Mouse (Mus musculus) left cerebral cortex, adult 8-10 months (tissue): Measurements from ENCODE around the gene Ttc22. TPM values are rescaled to one million over a fixed set of nuclear protein-coding genes. Genes with fewer than 3 reads are reported as not detected.

ENCODE experiments used
- DNase-seq, 2 experiments: peaks; one replicate each; pipeline ENCODE4 v3.0.0; 2022; ENCODE audit warnings: low spot score in 2 of 2
- total RNA-seq, 4 experiments: library from RNA; stranded (reverse); gene quantifications; 2 replicates each; pipeline ENCODE4 v1.2.4; 2022

The Ttc22 gene
- total RNA-seq, 4 experiments from 2014 or later = 0.68 to 1.0 (median 0.82) TPM

DNA sequence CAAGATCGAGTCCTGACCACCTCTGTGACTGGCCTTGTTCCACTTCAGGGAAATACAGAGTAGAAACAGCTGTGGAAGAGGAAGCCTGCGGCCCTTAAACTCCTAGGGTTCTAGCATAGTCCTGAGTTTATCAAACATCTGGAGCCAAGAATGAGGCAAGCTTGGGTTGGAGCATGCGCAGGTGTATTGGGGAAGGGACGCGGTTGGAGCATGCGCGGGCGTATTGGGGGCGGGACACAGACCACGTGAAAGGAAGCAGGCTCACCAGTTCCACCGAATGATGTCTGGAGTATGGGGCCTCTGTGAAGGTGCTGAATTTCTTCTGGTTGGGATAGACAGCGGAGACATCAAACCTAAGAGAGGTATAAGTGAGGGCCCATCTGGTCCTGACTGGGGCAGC, 6.6 kb upstream of the Ttc22 start:
- DNase-seq = no peak

DNA sequence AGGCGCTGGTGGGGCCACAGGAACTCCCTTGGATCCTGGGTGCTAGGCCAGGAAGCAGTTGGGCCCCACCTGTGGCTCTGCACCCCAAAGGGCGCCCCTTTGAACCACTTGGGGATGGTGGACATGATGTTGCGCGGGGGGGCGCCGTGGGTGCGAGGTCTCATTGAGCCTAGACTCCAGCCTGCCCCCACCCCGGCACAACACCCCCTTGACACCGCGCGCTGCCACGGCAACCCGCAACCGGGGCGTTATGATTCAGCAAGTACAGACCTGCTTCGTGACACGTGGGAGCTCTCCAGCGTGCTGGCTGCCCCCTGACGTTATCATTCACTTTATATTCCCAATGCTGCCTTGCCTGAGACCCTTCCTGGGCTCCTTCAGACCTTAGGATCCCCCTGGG, 5.2 kb upstream of the Ttc22 start, which contains the start of gene Lexm:
Gene Lexm, minus strand, starts transcription at position 186 of the 400 bp plus-strand sequence.
- DNase-seq = no peak

DNA sequence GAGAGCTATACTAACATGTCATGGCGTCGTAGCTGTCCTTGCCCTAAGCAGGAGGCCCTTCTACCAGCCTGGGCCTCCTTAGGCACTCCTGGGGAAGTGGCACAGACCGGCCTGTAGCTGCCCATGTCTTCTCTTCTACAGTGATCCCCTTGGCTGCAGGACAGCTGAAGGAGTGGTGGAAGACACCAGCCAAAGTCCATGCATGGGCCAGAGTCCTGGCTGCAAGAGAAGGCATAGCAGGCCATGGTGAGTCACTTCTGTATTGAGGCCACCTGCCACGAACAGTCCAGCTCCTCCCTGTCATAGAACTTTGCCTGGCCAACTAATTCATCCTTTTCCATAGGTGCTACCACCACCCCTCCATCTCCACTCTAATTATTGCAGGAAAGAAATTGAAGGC, 3.3 kb upstream of the Ttc22 start:
- DNase-seq = no peak

DNA sequence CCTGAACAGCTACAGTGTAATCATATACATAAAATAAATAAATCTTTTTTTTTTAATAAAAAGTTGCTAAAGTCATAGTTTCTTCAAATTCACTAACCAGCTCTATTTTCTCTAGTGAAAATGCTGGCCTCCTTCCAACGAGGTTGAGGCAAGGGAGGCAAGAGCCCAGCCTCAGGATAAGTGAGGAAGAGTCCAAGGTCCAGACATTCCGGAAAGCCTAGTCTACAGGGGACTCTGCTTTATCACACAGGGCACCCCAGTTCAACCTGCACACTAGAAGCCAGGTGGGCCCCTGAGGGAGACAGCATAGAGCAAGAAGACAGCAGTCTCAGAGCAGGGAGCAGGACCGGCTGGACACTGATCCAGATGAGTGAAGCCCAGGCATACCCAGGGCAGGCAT, 804 bp upstream of the Ttc22 start:
- no peak for DNase-seq

DNA sequence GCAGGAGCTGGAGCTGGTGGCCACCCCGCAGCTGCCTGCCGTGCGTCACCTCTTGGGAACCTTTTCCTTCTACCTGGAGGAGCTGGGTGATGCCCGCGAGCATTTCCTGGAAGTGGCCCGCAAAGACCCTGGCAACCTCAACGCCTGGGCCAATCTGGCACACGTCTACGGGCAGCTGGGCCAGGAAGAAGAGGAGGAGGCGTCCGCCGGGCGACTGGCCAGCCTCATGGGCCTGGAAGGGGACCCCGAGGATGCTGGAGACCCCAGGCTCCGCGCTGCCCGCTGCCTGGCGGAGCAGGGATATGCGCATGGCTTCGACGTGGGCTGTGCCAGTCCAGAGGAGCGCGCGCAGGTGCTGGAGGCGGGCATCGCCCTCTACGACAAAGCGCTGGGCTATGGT, 480 bp downstream of the Ttc22 start:
- no peak for DNase-seq

DNA sequence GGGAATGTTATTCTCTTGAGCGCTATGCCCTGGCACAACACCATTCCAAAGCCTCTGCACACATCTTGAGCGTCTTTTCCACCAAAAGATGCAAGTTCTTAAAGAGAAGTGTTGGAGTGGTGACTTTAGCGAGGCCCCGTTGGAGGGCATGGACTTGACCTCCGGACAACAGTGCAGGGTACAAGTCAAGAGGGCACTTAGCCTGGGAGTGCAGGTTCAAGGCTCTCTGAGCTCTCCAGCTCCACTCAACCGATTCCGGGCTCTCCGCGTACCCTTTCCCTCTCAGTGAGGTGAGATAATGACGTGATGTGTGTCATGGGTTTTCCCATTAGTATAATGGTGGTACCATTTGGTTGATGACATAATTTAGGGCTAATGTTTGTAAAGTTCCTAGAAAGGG, 2.0 kb downstream of the Ttc22 start:
- no peak for DNase-seq

DNA sequence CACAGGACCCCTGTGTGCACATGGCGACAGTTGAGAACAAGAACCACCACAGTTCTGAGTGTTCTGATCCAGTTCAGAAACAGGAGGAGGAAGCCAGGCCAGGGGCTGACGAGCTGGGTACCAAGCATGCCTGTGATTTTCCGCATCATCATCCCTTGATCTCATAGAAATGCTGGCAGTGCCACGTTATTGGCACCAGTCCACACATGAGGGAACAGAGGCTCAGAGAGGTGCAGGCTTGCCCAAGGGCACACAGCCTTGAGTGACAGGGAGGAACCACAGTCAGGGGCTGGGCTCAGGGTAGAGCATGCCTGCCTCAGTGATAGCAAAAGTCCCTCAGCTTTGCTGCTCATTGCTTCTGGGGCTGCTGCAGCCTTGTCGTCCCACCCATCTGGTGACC, 5.6 kb downstream of the Ttc22 start:
- DNase-seq = no peak

DNA sequence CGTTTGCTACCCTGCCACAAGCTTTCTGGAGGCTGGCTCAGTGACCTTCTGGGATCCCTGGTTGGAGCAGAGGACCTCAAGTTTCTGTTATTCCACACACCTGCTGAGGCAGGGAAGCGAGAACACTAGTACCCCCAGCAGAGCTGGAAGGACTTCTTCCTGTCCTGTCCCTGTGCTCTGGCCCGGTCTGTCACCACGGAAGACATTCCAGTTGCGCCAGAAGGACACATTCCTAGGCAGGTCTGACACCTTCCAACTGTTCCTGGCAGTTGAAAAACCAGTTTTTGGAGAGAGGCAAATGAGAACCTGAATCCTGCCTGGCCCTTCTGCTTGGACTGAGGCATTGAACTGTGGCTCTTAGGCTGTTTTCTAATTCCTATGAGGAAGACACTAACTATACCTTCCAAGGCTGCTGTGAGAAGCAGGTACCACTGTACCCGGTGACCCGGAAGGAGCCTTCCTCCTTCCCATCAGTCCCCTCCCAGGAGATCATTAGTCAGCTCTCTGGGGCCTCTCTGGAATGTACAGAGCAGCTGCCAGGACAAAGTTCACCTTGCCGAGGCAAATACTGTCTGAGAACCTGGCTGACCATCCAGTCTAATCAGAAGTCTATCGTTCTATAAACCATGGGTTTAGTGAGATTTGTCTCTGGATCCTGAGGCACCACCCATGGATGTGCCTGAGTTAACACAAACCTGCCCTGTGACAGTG, 6.6 kb downstream of the Ttc22 start:
- no peak for DNase-seq

DNA sequence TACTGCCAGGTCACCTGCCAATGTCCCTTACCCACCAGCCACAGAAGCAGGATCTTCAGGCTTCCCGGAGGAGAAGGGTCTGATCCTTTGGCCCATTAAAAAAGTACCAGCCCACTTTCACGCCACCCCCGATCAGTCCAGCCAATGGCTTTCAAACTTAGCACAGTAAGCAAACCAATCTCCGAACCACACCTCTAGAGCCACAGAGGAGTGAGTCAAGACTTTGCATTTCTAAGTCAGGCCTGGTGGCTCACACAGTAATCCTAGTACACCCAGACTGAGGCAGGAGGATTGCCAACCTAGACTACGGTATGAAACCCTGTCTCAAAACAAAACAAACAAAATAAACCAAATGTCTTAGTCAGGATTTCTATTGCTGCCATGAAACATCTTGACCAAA, 7.1 kb downstream of the Ttc22 start:
- no peak for DNase-seq

DNA sequence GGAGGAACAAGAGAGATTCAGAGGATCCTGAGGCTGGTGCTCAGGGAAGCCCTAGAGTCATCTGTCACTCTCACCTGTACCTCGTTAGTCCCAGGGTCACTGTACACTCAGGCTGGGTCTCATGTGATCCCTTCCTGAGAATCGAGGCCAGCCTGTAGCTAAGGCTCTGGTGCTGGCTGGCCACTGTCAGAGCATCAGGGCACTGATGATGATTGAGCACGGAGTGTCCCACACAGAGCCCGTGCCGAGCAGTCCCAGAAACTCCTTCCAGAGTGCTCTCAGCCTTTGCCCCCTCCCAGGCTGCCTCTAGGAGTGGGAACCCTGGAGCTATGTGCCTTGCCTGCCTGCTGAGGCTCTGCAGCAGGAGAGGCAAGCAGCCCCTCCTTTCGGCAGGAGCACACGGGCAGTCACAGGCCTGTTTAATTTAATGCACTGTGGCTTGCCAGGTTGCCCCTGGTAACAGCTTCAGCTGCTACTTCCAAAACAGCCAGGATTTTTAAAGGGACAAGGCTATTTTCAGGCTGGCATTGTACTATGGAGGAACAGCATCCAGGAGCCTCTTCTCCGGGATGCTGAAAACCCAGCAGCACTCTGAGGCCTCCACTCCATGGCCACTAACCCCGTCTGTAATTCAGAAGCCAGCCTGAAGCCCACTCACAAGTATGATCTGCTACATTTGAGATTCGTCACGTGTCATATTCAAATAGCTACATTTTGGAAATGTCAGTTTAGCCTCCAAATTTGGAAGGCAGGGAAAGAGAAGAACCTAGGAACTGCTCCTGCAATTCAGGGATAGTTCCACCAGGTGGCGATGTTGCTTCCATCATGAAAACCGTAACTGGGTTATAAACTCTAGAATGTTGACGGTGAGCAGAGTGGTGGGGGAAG, 8.3 kb downstream of the Ttc22 start:
- peak; percentile 88 to 90 for DNase-seq

DNA sequence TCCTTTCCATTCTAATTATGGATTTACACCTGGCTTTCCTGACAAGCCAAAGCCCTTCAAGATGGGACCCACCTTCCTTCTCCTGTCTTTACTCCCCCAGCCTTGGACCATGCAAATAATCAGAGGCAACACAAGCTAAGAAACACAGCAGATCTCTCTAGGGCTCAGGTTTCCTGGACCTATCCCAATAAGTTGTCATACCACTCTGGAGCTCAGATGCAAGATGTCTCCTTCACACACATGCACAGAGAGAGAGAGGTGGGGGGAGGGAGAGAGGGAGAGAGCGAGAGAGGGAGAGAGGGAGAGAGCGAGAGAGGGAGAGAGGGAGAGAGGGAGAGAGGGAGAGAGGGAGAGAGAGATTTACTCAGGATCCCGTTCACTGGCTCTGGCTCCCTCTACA, 10.1 kb downstream of the Ttc22 start:
- no peak for DNase-seq

DNA sequence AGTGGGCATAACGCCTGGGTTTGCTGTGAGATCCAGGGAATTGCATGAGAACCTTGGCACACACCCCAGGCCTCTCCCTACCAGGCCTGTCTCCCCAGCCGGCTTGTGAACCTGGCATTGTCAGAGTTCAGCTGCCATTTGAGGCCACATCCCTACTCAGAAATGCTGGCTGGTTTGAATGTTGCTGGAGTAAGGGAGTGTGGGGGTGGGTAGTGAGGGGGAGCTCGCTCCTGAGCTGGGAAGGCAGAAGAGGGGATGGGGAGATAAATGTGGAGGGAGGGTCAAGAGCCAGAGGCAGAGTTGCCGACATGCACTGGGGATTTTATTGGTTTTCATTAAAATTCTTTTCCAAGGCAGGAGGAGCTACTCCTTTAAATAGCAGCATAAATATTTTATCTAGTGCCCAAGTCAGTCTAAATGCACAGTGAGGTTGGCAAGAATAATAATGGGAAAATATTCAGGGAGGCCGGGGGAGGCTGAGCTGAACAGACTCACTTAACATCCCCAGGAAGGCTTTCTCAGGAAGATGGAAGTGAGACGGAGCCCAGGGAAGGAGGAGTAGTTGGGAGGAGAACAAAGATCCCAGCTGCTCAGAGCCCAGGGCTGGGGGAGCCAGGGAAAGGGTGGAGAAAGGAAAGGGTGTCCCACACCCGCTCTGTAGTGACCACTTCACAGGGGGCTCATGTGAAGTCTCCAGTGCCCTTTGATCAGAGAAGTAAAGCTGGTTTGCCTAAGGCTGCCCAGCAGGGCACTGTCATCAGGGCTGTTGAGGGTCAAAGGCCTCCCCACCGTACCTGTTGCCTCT, 11.3 kb downstream of the Ttc22 start:
- no peak for DNase-seq

DNA sequence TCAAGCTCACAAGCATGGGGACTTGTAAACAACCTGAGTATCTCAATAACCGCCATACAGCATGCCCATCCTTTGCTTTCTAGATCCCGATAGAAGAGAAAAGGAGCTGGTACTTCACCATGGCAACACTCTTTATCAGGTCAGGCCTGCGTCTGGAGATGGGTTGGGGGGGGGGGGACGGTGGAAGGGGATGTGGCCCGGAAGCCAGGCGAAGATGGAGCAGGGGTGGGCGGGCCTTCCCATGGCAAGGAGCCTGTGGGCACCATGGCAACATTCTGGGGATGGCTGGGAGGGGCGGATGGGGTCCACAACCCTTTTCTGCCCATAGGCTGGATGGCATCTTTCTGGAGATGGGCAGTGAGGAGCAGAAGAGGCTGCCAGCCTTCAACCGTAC, 11.9 kb downstream of the Ttc22 start:
- no peak for DNase-seq

DNA sequence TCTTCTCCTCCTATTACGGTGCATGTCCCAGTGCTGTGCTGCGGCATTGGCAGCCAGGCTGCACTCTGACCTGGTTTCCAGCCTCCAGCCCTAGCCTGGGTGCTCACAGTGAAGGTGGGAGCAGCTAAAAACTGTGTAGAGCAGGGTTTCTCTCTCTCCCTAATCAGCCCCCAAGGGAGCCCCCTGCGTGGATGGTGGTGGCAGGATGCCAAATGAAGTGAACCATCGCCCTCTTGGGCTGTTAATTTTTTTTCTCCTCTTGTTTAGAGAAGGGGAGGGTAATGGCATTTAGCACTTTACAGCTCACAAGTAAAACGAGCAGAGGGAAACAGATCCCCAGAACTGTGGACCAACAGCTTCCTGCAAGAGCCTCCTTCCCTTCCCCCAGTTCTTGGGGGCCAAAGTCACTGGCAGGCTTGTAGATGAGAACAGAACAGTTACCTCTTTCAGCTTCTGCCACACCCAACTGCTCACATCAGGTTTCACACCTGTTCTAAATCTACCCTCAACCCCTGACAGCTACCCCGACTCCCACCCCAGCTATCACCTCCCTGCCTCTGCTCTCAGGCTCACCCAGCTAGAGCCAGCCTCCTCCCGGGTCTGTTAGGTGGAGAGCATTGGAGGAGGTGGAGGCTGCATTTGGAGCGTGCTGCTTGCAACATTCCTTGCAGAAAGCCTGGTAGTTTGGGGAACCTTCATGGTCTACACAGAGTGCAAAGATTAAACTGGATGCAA, 21.4 kb downstream of the Ttc22 start:
- DNase-seq = no peak

DNA sequence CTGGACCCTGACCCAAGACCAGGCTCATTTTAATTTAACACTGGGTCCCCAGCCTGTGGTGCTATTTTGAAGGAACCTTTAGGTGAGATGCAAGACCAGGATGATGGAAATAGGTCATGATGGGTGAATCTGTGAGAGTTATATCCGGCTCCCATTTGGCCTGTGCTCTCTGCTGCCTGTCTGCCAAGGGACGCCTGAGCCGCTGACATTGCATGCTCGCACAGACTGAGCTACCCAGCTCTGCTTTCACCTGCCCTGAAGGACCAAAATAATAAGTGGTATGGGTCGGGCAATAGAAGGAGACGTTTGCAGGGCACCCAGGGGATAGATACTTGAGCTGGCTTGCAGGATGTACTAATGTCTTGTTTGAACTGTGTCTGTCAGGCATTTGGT, 22.0 kb downstream of the Ttc22 start:
- no peak for DNase-seq

DNA sequence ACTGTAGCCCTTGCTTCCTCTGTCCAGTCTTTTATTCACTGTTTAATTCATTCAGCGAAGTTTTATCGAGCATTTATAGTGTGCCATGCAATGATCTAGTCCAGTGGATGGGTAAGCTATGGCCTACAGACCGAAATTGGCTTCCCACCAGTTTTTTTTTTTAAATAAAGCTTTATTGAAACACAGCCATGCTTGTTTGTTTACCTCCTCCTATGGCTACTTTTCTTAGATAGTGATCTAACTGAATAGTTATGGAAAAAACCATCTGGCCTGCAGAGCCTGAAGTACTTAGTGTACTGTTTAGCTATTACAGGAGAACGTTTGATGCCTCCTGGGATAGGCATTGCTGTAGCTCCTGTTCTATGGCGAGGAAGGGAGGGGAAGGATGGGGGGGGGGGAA, 23.6 kb downstream of the Ttc22 start:
- no peak for DNase-seq

DNA sequence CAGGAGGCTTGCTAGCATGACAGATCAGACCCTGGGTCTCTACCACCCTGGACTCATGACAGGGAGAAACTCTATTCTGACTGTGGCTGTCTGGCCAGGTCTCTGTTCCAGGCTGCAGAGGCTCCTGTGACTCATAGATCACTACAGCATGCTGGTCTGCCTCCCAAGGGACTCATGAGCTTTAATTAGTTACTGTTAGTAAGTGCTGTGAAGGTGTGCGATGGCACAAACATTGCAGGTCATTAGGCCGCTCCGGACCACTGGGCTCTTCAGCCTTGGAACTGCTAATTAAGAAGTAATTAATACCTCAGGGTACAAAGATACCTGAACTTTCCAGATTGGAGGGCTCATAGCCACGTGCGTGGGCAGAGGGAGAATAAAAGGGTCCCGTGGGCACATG, 24.9 kb downstream of the Ttc22 start:
- DNase-seq = no peak

DNA sequence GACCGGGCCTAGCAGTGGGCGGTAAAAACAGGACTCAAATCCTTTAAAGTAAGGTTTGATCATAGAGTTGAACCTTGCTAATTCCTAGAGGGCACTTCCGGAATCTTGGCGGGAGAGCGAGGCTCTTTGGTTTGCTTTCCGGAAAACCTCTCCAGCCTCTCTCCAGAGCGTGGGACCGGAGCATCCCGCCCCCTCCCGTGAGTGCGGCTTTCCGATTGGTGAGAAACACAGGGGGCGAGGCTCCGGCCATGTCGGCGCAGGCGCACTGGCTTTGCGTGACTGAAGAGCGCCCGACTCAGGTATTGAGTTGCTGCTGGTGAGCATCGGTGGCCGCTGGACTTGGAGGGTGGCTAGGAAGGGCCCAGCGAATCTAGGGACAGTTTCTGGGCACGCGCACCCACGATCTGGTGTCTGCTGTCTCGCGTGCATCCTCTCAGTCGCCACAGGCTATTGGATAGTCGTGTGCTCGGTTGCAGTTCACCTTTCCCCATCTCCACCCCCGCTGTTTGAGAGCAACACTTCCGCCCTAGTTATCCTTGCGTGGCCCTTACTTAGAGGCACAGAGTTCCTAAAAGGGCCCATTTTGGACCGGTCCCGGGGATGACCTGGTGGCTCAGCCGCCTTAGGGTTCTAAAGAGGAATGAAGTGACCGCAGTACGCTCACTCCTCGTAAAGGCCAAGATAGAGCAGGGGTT, 28.7 kb downstream of the Ttc22 start, which contains the start of gene Pars2:
Gene Pars2, plus strand, starts transcription at position 237 of the 695 bp plus-strand sequence.
- peak; percentile 93 to 97 for DNase-seq

DNA sequence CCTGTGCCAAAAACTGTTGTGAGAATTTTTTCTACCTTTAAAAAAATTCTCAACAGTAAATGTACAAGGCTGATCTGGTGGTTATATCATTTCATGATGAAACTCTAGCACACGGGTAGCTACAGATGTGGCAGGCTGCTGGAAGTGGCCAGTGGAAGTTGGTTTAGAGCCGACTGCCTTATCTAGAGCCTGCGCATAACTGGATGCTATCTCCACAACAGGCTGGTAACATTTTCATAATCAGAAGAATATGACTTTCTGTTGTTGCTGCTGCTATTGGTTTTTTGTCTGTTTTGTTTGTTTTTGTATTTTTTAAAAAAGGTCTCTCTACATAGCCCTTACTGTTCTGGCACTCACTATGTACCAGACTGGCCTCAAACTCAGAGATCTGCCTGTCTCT, 30.3 kb downstream of the Ttc22 start:
- DNase-seq = no peak

DNA sequence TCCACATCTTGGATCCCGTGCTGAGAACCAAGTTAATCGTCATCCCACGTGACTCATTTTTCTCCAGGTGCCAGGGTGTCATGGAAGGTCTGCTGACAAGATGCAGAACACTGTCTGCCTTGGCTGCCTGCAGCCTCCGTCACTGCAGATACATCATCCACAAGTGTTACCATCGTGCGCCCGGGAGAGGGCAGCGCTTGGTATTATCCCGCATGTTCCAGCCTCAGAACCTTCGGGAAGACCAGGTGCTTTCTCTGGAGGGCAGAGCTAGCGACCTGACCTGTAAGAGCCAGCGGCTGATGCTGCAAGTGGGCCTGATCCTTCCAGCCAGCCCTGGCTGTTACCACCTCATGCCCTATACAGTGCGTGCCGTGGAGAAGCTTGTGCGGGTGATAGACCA, 30.8 kb downstream of the Ttc22 start:
- no peak for DNase-seq

DNA sequence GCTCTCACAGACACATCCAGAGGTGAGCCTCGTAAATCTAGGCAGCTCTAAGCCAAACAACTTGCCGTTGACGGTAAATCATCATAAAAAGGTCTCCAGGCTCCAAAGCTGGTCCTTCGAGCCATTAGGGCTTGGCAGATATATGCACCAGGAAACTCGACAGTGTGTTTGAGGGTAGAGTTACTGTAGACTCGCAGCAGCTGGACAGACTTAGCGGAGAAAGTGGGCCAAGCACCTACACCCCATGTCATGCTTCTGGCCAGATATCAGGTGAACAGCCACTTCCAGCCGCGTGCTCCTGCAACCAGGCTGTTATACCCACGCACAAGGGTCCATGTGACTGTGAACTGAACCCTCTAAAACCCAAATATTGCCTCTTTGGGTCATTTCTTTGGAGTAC, 33.4 kb downstream of the Ttc22 start:
- no peak for DNase-seq
